Mouse (Mus musculus) neutrophil, adult 5-6 weeks (primary cell): Measurements from ENCODE around the gene Inafm2. TPM values are rescaled to one million over a fixed set of nuclear protein-coding genes. Genes with fewer than 3 reads are reported as not detected.
A peak's percentile ranks its signal among the peaks of the same experiment; 100 is the strongest.

Experiments
- ATAC-seq: fragments of 151-379, 151-347 bp; 2 replicates; pipeline ENCODE4 v1.8.0; 2017; ENCODE audit warnings: mild to moderate bottlenecking, moderate TSS enrichment; ENCODE audit not compliant: insufficient number of reproducible peaks, poor library complexity, low FRiP score, severe bottlenecking; ENCODE audit errors: extremely low read depth
- total RNA-seq: library from RNA; stranded (forward); fragments of 200-1000 nt; gene quantifications from 2 replicates; pipeline ENCODE4 v1.2.3, GENCODE M21; 2017

Inafm2 gene
- total RNA-seq, 1 experiment from 2014 or later, result 20.9 TPM

DNA sequence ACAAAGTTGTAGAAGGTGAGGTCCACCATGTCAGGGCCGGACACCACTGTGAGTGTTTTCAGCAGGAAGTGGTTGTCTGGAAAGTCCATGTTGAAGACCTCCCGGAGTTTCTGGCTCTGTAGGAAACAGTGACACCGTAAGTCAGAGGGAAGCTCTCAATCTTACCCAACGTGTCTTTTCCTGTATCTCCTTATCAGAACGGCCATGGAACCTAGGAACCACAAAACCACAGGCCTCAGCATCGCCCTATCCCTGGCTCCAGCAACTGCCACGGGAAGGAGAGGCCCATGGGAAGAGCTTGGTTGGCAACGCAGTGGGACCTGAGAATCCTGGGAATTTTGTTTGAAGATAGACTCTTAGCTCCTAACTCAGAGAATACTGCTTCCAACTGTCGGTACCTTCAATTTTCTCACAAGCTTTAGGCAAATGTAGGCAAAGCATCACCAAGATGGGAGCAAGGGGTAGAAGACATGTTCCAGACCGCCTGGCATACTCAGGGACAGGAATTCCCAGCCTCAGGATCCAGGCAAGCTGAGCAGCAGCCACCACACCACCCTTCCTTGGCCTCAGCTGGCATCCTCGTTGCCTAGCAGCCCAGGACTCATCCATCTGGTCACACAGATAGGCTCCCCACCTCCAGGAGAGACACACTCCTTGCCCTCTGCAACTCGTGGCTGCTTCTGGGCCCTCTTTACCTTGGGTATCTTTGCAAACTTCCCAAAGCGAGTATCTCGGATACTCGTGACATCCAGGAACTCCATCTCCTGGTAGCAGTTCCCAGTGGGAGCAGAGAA, 21.7 kb upstream of the Inafm2 start:
- no peak for ATAC-seq

DNA sequence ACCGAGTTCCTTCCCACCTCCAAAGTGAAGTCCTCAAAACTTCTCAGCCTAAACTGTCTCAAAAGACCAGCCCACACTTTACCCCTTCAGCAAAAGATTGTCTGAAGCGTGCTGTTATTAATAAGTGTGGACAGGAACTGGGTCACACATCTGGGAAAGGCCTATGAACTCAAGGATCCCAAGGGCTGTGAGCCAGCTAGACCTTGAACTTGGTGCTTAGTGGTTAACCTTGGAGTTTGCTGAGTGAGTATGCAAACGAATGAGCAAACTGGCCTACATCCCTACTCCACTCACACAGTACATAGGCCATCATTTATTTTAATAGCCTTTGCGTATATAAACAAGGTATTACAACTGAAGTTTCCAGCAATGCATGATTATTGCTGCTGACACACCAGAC, 20.0 kb upstream of the Inafm2 start:
- ATAC-seq, result no peak

DNA sequence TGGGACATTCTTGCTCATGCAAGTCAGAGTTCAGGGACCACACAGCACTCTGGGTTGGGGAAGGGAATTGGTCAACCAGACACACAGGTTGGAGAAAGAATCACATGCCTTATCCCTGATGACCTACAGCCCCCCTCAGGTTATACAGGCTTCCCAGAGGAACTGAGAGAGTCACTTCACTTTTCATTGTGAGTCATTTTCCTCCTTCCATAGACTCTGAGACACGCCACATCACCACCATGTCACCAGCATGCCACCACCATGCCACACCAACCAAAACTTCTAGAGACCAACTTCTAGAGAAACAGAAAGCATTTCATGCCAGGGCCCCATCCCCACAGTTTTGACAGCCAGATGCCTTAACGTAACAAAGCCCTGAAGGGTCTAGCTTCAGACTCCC, 18.7 kb upstream of the Inafm2 start:
- ATAC-seq, result no peak

DNA sequence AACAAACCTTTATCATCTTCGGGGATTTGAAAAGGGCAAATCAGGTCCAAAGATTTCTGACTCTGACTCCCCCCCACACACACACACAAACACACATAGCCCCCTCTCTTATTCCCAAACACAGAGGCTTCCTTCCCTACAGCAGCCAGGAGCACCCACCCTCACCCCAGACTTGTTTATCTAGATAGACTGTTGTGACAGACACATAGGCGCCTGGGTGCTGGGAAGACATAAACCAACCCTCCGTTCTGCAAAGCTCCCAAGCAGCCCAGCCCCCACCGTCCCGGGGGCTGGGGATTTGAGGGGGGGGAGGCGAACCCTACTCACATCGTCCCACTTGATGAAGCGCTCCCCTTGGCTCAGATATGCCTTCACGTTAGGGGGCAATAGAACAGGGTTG, 17.6 kb upstream of the Inafm2 start:
- ATAC-seq, result no peak

DNA sequence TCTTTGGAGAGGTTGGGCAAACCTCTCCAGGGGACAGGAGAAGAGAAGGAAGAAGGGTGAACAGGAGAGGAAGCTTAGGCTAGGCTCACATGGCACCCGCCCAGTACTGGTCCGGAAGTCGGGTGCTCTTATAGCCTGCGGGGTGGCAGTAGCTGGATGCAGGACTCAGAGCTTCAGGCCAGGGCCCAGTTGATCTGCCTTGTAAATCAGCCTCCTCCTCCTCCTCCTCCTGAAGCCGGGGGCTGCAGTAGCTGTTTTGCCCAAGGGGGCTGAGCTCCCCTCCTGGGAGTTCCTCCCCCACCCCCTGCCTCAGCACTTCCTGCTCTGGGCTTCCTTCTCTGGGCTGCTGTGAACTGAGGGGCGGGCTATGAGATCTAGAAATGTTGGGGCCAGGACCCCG, 17.2 kb upstream of the Inafm2 start, which contains the start of gene Plcb2:
TSS of gene Plcb2 (minus strand) at position 102 of the 400 bp plus-strand sequence.
- ATAC-seq, result peak; percentile 46

DNA sequence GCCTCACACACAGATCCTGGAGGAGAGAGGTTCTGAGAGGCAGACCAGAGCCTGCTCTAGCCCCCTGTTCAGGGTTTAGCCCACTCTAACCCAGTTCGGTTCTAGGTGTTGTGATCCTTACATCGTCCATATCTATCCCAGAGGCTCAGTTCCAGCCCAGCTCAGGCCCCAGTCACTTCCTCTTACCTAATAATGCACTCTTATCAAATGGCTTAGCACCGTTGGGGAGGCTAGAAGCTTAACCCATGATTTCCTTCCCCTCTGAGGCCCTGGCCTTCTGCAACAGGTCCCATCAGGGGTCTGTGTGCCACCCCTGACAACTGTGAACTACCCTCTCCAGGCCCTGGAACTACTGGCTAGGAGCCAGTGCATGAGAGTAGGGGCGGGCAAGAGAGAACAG, 16.4 kb upstream of the Inafm2 start:
- no peak; the same call in 1 of the 2 replicates for ATAC-seq

DNA sequence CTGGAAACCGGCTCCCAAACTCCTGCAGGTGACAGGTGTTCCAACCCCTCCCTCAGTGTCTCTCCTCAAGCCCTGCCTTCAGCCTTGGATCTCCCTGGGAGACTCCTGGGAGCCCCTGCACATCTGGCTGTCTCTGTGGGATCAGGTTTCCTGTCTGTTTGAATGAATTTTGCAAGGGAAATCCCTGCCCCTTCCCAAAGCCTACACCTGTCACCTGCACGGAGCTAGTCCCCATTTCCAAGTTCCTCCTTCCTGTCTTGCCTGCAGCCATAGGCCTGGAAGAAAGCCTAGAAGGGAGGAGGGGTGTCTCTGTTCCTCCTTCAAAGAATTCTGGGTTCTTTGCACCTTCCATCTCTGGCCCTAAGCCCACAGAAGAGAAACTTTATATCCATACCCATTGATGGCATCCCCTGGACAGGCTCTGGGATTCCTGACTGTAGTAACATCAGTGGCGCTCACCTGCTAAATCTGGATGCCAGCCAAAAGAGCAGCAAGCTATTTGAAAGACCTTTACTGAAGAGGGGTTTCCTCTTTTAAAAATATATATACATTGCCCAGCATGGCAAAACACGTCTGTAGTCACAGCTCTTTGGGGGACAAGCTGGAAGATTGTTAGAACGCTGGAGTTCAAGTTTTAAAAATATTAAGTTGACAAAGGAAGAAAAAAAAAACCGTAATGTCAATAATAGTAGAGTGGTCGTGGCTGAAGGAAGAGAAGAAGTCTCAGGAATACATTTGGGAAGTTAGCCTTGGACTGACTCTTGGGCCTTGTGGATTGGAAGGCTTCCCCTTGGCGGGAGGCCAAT, 15.5 kb upstream of the Inafm2 start:
- no peak for ATAC-seq

DNA sequence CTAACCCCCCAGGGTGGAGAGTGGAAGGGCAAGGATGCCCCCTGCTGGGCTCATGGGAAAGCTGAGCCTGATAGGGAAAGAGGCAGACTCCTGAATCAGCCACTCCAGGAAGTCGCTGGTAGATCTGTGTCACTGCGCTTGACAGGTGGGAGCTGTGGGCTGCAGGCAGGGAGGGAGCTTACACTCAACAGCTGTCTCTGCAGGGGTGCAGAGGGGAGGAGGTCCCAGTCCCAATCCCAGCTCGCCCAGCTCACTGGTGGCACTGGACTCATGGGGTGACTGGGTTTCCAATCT, 15.0 kb upstream of the Inafm2 start:
- peak; percentile 30; the same call in 1 of the 2 replicates for ATAC-seq

DNA sequence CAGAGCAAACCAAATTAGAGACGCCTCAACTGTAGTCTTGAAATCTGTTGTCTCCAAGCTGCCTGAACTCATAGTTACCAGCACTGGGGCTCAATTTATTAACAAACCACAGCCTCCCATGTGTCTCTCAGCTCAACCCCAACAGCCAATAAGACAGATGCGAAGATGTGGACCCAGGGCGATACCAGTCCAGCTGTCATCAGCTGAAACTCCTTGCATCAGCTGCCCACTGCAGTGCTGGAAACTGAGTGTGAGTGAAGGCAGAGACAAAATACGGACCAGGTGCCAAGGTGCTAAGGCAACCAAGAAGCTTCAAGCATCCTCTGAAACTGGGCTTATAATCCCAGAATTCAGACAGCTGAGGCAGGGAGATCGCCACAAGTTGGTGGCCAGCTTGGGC, 13.6 kb upstream of the Inafm2 start:
- ATAC-seq, result no peak

DNA sequence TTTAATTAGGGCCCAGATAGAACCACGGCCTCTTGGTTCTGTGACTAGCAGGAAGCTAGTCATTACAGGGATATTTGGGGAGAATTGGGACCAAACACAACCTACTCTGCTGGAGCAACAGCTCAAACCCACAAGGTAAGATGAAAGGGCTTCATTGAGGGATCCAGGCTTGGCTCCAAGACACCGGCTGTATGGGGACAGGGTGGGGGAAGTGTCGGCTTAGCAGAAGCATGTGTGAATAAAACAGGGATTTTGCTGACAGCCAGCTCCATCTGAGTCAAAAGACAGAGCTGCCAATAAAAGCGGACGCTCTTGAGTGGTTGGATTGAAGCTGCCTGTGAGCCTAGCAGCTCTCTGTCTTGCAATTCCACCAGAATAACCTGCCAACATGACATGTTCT, 12.2 kb upstream of the Inafm2 start:
- no peak for ATAC-seq

DNA sequence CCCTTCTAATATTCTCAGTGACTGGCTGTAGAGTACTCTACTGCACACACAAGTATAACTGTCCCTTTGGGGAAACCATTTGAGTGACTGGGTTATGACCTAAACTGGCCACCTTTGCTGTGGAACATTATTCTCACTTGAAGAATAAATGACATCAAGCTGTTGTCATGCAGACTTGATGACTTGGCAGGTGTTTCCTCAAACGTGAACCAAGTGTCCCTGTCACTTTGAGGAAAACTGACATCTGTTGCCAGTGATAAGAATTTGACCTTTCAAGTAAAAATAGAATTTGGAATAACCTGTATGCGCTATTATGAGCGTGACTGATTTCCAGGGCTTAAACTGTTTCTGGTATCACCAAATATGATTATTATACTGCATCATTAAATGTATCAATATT, 5.2 kb upstream of the Inafm2 start:
- no peak for ATAC-seq

DNA sequence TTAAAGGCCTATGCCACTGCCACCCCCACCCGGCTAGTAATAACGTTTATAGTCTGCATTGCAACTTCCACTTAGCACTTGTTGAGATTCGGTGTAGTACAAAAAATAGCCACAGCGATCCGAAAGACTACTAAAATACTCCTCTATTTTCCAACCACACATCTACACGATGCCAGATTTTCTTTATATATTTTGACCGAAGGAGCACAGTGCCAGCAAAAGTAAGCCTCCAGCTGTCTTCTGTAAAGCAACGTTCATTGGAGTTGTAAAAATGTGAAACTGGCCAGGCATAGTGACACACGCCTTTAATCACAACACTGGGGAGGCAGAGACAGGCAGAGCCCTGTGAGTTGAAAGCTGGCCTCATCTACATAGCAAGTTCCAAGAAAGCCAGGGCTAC, 4.4 kb upstream of the Inafm2 start:
- no peak for ATAC-seq

DNA sequence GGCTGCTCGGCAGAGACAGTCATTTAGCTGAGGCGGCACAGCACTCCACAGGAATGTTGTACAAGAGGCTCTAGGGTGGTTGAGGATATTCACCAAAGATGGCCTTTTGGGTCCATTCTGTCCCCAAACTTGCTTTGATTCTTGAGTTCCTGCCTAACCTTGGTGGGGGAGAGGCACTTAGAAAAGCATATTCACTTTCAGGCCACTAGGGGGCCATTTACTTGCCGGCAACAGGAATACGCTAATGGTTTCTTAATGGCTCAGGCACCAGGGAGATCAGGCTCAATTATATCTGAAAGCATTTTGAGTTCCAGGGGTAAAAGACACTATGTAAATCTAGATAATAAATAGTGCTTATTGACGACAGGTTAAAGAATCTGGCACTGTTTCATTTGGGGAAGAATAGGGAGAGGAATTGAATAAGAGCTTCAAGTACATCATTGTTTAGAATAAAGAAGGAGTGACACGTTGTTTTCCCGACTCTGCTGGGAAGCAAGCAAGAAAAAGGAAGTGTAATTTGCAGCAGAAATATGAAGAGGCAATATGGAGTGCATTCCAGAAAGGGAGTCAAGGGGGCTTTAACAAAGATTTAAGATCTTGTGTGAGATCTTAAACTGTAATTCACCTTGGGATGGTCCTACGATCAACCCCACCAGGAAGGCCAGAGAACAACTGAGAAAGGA, 2.2 kb upstream of the Inafm2 start:
- peak; percentile 64 for ATAC-seq

DNA sequence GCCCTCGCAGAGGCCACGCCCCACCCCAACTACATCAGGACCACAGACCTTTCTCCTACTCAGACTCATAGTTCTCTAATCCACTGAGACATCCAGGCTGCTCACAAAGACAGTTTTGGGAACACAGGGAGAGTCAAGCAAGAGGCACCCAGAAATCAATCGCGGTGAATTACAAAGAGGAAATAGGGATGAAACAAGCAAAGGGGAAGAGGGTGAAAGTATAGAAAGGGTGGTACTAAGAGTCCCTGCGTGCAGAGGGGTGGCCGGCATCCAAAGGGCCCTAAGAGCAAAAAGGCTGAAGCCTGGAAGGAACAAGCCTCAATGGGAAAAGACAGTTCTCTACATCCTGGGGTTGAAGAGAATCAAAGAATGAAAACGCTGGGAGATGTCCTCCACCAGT, 937 bp upstream of the Inafm2 start:
- ATAC-seq, result no peak

DNA sequence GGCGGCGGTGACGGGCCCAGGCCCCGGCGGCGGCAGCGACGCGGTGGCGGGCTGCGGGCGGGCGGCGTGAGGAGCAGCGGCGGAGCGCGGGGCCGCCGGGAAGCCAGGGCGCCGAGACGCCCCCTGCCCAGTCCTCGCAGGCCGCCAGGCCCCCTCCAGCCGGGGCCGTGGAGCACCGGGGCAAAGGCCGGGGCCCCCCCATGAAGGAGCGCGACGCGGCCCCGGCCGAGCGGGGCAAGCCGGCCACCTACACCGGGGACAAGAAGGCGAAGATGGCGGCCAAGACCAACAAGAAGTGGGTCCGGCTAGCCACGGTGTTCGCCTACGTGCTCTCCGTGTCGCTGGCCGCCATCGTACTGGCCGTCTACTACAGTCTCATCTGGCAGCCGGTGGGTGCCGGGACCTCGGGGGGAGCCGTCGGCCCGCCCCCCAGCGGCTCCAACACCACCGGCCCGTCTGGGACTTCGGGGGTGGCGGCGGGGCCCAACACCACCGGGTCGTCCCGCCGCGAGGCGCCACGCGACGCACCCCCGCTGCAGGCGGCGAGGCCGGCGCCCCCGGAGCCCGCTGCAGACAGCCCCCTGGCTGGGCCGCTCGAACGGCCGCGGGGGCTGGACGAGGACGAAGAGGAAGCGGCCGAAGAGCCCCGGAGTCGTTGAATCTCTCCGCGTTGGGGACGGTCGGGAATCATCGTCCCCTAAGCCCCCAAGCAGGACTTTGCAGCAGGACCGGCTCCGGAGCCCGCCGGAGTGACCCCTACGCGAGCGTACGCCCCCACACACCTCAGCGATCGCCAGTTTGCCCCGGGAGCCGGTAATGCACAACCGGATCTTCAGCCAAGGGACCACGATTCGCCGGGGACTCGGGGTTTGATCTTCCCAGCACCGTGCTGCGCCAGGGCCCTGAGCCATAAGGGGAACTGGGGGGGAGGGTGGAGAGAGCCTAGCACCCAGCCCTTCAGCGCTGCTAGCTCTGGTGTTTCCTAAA, 650 bp downstream of the Inafm2 start:
- no peak for ATAC-seq

DNA sequence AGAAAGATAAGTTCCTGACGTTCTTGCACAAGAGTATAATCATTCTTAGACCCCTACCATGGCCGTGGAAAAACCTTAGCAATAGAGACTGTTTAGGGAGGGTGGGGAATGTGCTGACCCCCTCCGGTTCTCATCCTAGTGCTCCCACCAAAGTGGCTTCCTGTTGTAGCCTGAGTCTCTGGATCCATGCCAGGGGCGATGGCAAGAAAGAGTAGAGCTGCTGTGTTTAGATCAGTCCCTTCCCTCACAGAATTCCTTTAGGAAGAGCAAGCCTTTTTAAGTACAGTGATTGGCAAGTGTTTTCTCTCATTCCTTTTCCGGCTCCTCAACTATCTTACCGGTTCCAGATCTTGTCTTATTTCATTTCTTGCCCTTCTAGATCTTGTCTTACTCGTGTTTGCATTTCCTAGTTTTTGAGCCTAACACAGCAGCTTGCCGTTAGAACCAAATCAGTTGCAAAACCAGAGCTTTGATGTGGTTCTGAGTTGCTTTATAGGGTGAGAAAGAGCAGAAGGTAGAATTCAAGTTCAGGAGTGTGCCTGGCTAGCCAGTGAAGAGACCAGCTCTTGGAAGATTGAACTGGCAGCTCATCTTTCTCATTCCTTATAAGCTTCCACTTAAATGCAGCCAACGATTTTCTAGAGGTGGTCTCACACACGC, 1.9 kb downstream of the Inafm2 start:
- no peak for ATAC-seq

DNA sequence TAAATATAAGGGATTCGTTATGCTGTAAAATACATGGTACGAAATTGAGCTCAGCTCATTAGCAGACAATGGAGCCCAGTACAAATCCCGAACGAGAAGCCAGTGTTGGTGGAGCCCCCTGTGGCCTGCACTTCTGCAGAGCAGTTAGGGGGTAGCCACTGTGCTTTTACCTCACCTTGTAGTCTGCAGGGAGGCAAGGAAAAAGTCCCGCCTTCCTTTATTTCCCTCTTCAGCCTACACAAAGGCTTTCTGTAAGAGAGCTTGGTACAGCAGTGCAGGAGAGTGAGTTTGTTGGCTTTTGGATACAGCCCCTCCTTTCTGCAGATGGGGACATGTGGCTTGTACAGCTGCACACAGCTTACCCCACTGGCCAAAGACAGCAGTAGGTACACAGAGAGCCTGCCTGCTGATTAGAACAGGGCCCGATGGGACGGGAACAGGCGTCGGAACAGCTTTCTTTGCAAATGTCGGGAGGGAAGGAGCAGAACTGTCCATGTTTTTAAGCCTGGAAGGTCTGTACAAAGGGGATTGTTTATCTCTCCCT, 3.9 kb downstream of the Inafm2 start:
- ATAC-seq, result no peak

DNA sequence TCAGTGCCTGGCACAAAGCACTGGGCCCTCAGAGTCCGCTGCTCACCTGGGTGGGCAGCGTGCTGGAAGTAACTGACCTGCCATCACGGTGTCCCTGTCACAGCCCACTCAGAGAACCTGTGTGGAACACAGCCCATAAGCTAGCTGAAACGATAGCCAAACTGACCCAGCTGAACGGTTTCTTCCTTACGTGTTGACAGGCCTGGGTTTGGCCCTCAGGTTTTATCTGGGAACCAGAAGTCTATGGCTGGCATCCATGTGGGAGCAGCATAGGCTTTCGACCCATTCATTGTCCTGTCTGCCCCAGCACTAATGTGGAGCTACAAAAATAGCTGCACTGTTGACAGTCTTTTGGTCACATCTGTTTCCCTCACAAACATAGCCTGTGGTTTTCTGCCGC, 4.9 kb downstream of the Inafm2 start:
- ATAC-seq, result no peak
